ENCODE assay signal across 9 mouse cellular contexts in genomic region chr19:5937836-5938406, GRCm38 (mm10). TPM values are rescaled to one million over a fixed set of nuclear protein-coding genes. Genes with fewer than 3 reads are reported as not detected.
DNase-seq lines count a peak whose midpoint lies in the region; ATAC-seq and TF ChIP-seq lines count a peak whose summit lies in the region.
"Had no signal": no experiment of that assay in that cellular context is flagged by ENCODE, and none has a peak within 500 bp of the region (broad histone marks: within the 10 kb centered on the region; RNA-seq: fewer than 3 reads in every experiment).

No protein-coding gene starts in this region.

- H3K4me1 ChIP-seq in heart, adult 2 months (ENCODE audit: control insufficient read depth, insufficient read depth, low read length): peaks cover 32% of the 10 kb centered on the region
- H3K4me1 ChIP-seq in embryonic facial prominence, embryonic 13.5 days: peaks cover 27% of the 10 kb centered on the region
- peaks cover 26% of the 10 kb centered on the region for H3K4me1 ChIP-seq in hindbrain, embryonic 15.5 days (replicated peaks)
- H3K4me1 ChIP-seq in midbrain, embryonic 14.5 days (ENCODE audit: control insufficient read depth, insufficient read depth, low read length): peaks cover 7% of the 10 kb centered on the region

- H3K36me3 ChIP-seq in heart, adult 2 months (ENCODE audit: control insufficient read depth, insufficient read depth, low read length): no peaks in the 10 kb centered on the region
- H3K36me3 ChIP-seq in embryonic facial prominence, embryonic 13.5 days: peaks cover 36% of the 10 kb centered on the region
- no peaks in the 10 kb centered on the region for H3K36me3 ChIP-seq in hindbrain, embryonic 15.5 days
- peaks cover 10% of the 10 kb centered on the region for H3K36me3 ChIP-seq in midbrain, embryonic 14.5 days (ENCODE audit: control insufficient read depth, insufficient read depth, low read length)

- DNase-seq in heart, adult 2 months: no peak
- DNase-seq in heart, adult 9 months (ENCODE audit: low spot score in 2 of 2): no peak
- DNase-seq in midbrain, embryonic 14.5 days: peak; percentile 39
- no peak for DNase-seq in left cerebral cortex, adult 8-10 months (ENCODE audit: low spot score in 2 of 2)
- no peak for DNase-seq in embryo, embryonic 10.5 days (ENCODE audit: low spot score)
- DNase-seq in cerebellum, adult 8-10 months: no peak

- TF ChIP-seq EP300 in heart, adult 2 months (IDR thresholded peaks at IDR 0.05; ENCODE audit: insufficient read depth, low read depth, low read length): no peak

- intact Hi-C loops in heart, adult 2 months (cut with DNase I): no loop called here

- no peak for ATAC-seq in embryonic facial prominence, embryonic 13.5 days (ENCODE audit: insufficient number of reproducible peaks, insufficient read depth, low FRiP score, low TSS enrichment, low read depth)
- ATAC-seq in hindbrain, embryonic 15.5 days (ENCODE audit: low FRiP score, low read depth): peak; percentile 49; the same call in 1 of the 2 replicates
- ATAC-seq in midbrain, embryonic 14.5 days (ENCODE audit: low FRiP score, low TSS enrichment): no peak; the same call in 1 of the 2 replicates
- ATAC-seq: inflammation-experienced regulatory T-cells, adult 6 months had no signal

- no peak for TF ChIP-seq CTCF in heart, adult 2 months (IDR thresholded peaks at IDR 0.05)

- H3K9me3 ChIP-seq in embryonic facial prominence, embryonic 13.5 days: no peaks in the 10 kb centered on the region
- H3K9me3 ChIP-seq in hindbrain, embryonic 15.5 days: no peaks in the 10 kb centered on the region
- no peaks in the 10 kb centered on the region for H3K9me3 ChIP-seq in midbrain, embryonic 14.5 days (ENCODE audit: control insufficient read depth, low read length)

- H3K79me2 ChIP-seq in heart, adult 2 months (replicated peaks; ENCODE audit: control insufficient read depth, insufficient read depth, low read length): no peaks in the 10 kb centered on the region

- TF ChIP-seq POLR2A in heart, adult 2 months (IDR thresholded peaks at IDR 0.05; ENCODE audit: insufficient read depth, low read depth, low read length): no peak

- 5% methylated on average over 14 of the region's 14 CpGs for WGBS in heart, adult 2 months
- 48% methylated on average over 14 of the region's 14 CpGs for WGBS in embryonic facial prominence, embryonic 13.5 days
- 21% methylated on average over 14 of the region's 14 CpGs for WGBS in hindbrain, embryonic 15.5 days
- WGBS in midbrain, embryonic 14.5 days: 6% methylated on average over 14 of the region's 14 CpGs

- H3K4me2 ChIP-seq in embryonic facial prominence, embryonic 13.5 days: no peak overlapping the region
- peak overlapping the region; percentile 46 for H3K4me2 ChIP-seq in hindbrain, embryonic 15.5 days
- H3K4me2 ChIP-seq in midbrain, embryonic 14.5 days (ENCODE audit: low read length): peak overlapping the region; percentile 42

- H3K27me3 ChIP-seq in heart, adult 2 months (ENCODE audit: control insufficient read depth, insufficient read depth, low read length): no peaks in the 10 kb centered on the region
- H3K27me3 ChIP-seq in embryonic facial prominence, embryonic 13.5 days: no peaks in the 10 kb centered on the region
- H3K27me3 ChIP-seq in hindbrain, embryonic 15.5 days: no peaks in the 10 kb centered on the region
- no peaks in the 10 kb centered on the region for H3K27me3 ChIP-seq in midbrain, embryonic 14.5 days (ENCODE audit: control insufficient read depth, insufficient read depth, low read length)

- peak overlapping the region; percentile 47 for H3K27ac ChIP-seq in heart, adult 2 months
- no peak overlapping the region for H3K27ac ChIP-seq in embryonic facial prominence, embryonic 13.5 days
- H3K27ac ChIP-seq in hindbrain, embryonic 15.5 days (replicated peaks): peak overlapping the region; percentile 75
- peak overlapping the region; percentile 37; the same call in 1 of the 2 replicates for H3K27ac ChIP-seq in midbrain, embryonic 14.5 days (replicated peaks; ENCODE audit: low read depth, low read length)

- H3K9ac ChIP-seq in heart, adult 2 months (ENCODE audit: low read depth, low read length): no peak overlapping the region
- H3K9ac ChIP-seq in embryonic facial prominence, embryonic 13.5 days: 0 out of 2 replicates have a peak overlapping the region, but pooled peaks have one; percentile 40
- no peak overlapping the region for H3K9ac ChIP-seq in hindbrain, embryonic 15.5 days
- peak overlapping the region; percentile 3; the same call in 1 of the 2 replicates for H3K9ac ChIP-seq in midbrain, embryonic 14.5 days (replicated peaks; ENCODE audit: low read length)

- no peak overlapping the region; the same call in 1 of the 2 replicates for H3K4me3 ChIP-seq in heart, adult 2 months
- no peak overlapping the region for H3K4me3 ChIP-seq in embryonic facial prominence, embryonic 13.5 days
- no peak overlapping the region; the same call in 1 of the 2 replicates for H3K4me3 ChIP-seq in hindbrain, embryonic 15.5 days
- no peak overlapping the region for H3K4me3 ChIP-seq in midbrain, embryonic 14.5 days (replicated peaks; ENCODE audit: low read depth, low read length)

RNA-seq across cellular contexts. Expression of gene Cdc42ep2, which starts 13.3 kb away (rescaled TPM):
- total RNA-seq in heart, adult 2 months (2021): 1 to 10 TPM; 8.0 to 8.4 TPM
- polyA plus RNA-seq in heart, adult 2 months (2012; rRNA removed): 11.7 and 19.0 TPM in 2 replicates
- polyA plus RNA-seq in embryonic facial prominence, embryonic 13.5 days (2015; fragmentation: Nextera tagmentation; extraction: Ambion mirVana): 4.7 TPM in 2 replicates
- 19.0 and 20.3 TPM in 2 replicates for polyA plus RNA-seq in hindbrain, embryonic 15.5 days (2015; fragmentation: Nextera tagmentation; extraction: Ambion mirVana)
- polyA plus RNA-seq in midbrain, embryonic 14.5 days (2014; fragmentation: Nextera tagmentation; extraction: Ambion mirVana): 12.3 and 16.2 TPM in 2 replicates
- 1 to 10 TPM; 6.1 to 7.4 (median 6.4) TPM for total RNA-seq in left cerebral cortex, adult 8-10 months (2022)

RNA-seq across cellular contexts. Expression of gene Dpf2, which starts 25.1 kb away (rescaled TPM):
- 10 to 100 TPM; 82.3 to 83.5 TPM for total RNA-seq in heart, adult 2 months (2021)
- polyA plus RNA-seq in heart, adult 2 months (2012; rRNA removed): 71.8 and 104 TPM in 2 replicates
- polyA plus RNA-seq in embryonic facial prominence, embryonic 13.5 days (2015; fragmentation: Nextera tagmentation; extraction: Ambion mirVana): 164 and 179 TPM in 2 replicates
- 111 and 113 TPM in 2 replicates for polyA plus RNA-seq in hindbrain, embryonic 15.5 days (2015; fragmentation: Nextera tagmentation; extraction: Ambion mirVana)
- 96.6 and 108 TPM in 2 replicates for polyA plus RNA-seq in midbrain, embryonic 14.5 days (2014; fragmentation: Nextera tagmentation; extraction: Ambion mirVana)
- 10 to 100 TPM; 76.4 to 87.8 (median 81.6) TPM for total RNA-seq in left cerebral cortex, adult 8-10 months (2022)

RNA-seq across cellular contexts. Expression of gene Pola2, which starts 26.1 kb away (rescaled TPM):
- total RNA-seq in heart, adult 2 months (2021): 10 to 100 TPM in 1 of 2 experiments, 1 to 10 TPM in 1; 8.6 to 10.9 TPM
- polyA plus RNA-seq in heart, adult 2 months (2012; rRNA removed): 27.9 and 38.7 TPM in 2 replicates
- polyA plus RNA-seq in embryonic facial prominence, embryonic 13.5 days (2015; fragmentation: Nextera tagmentation; extraction: Ambion mirVana): 74.5 and 79.5 TPM in 2 replicates
- polyA plus RNA-seq in hindbrain, embryonic 15.5 days (2015; fragmentation: Nextera tagmentation; extraction: Ambion mirVana): 26.7 and 28.1 TPM in 2 replicates
- polyA plus RNA-seq in midbrain, embryonic 14.5 days (2014; fragmentation: Nextera tagmentation; extraction: Ambion mirVana): 17.6 and 23.4 TPM in 2 replicates
- total RNA-seq in left cerebral cortex, adult 8-10 months (2022): 1 to 10 TPM; 4.4 to 6.6 (median 5.6) TPM

RNA-seq across cellular contexts. Expression of gene Tigd3, which starts 44.0 kb away (rescaled TPM):
- total RNA-seq in heart, adult 2 months (2021): under 1 TPM; 0.14 to 0.47 TPM
- 0.25 and 0.67 TPM in 2 replicates for polyA plus RNA-seq in heart, adult 2 months (2012; rRNA removed)
- 3.8 and 4.7 TPM in 2 replicates for polyA plus RNA-seq in embryonic facial prominence, embryonic 13.5 days (2015; fragmentation: Nextera tagmentation; extraction: Ambion mirVana)
- polyA plus RNA-seq in hindbrain, embryonic 15.5 days (2015; fragmentation: Nextera tagmentation; extraction: Ambion mirVana): 10.7 and 11.7 TPM in 2 replicates
- polyA plus RNA-seq in midbrain, embryonic 14.5 days (2014; fragmentation: Nextera tagmentation; extraction: Ambion mirVana): 9.9 and 10.8 TPM in 2 replicates
- total RNA-seq in left cerebral cortex, adult 8-10 months (2022): 1 to 10 TPM; 3.9 to 5.6 (median 5.0) TPM

RNA-seq across cellular contexts. Expression of gene Slc22a20, which starts 48.0 kb away (rescaled TPM):
- not detected for total RNA-seq in heart, adult 2 months (2021)
- polyA plus RNA-seq in heart, adult 2 months (2012; rRNA removed): not detected in 2 replicates
- polyA plus RNA-seq in embryonic facial prominence, embryonic 13.5 days (2015; fragmentation: Nextera tagmentation; extraction: Ambion mirVana): not detected in 2 replicates
- polyA plus RNA-seq in hindbrain, embryonic 15.5 days (2015; fragmentation: Nextera tagmentation; extraction: Ambion mirVana): not detected in 2 replicates
- not detected in 2 replicates for polyA plus RNA-seq in midbrain, embryonic 14.5 days (2014; fragmentation: Nextera tagmentation; extraction: Ambion mirVana)
- total RNA-seq in left cerebral cortex, adult 8-10 months (2022): not detected
- polyA plus RNA-seq: inflammation-experienced regulatory T-cells, adult 6 months had no signal

Comparison
In these comparisons a context has a peak if more than half of its experiments do, and no peak if none do; other contexts are left out.
1. H3K9ac ChIP-seq: peak in embryonic facial prominence, embryonic 13.5 days (single experiment) and midbrain, embryonic 14.5 days (single experiment); none in heart, adult 2 months (single experiment) and hindbrain, embryonic 15.5 days (single experiment).